Mouse (Mus musculus) hindbrain, embryonic 14.5 days (tissue): ENCODE results near the gene Mogat2. TPM values are rescaled to one million over a fixed set of nuclear protein-coding genes. Genes with fewer than 3 reads are reported as not detected.
A peak's percentile ranks its signal among the peaks of the same experiment; 100 is the strongest.

Experiments used
- ATAC-seq: fragments of 200-750 bp; cut with Nextera tagmentation; 2 replicates; pipeline ENCODE4 v1.8.0; 2017; ENCODE audit warnings: moderate number of reproducible peaks, mild to moderate bottlenecking, moderate TSS enrichment, moderate library complexity; ENCODE audit not compliant: low FRiP score
- DNase-seq: peaks from one replicate; pipeline ENCODE4 v3.0.0-alpha.2; 2015; ENCODE audit warnings: low spot score
- H3K27ac ChIP-seq: fragments of 300-500 bp; sonication (generic); 2 replicates; pipeline ENCODE4 v1.5.1; 2014; ENCODE audit warnings: mild to moderate bottlenecking, moderate library complexity
- H3K27me3 ChIP-seq: fragments of 300-500 bp; sonication (generic); 2 replicates; pipeline ENCODE4 v1.6.1; 2014; ENCODE audit warnings: mild to moderate bottlenecking, low read length, mixed read lengths; ENCODE audit not compliant: control insufficient read depth, insufficient read depth
- H3K36me3 ChIP-seq: fragments of 300-500 bp; sonication (generic); replicated peaks from 2 replicates; pipeline ENCODE4 v1.6.1; 2014; ENCODE audit not compliant: control insufficient read depth, insufficient read depth
- H3K4me1 ChIP-seq: fragments of 300-500 bp; sonication (generic); replicated peaks from 2 replicates; pipeline ENCODE4 v1.6.1; 2014; ENCODE audit warnings: antibody characterized with exemption, low read length, mixed read lengths; ENCODE audit not compliant: control insufficient read depth, insufficient read depth
- H3K4me2 ChIP-seq: fragments of 300-500 bp; sonication (generic); replicated peaks from 2 replicates; pipeline ENCODE4 v1.6.1; 2014; ENCODE audit warnings: mild to moderate bottlenecking, moderate library complexity
- H3K4me3 ChIP-seq: fragments of 300-500 bp; sonication (generic); replicated peaks from 2 replicates; pipeline ENCODE4 v1.5.1; 2014; ENCODE audit warnings: mild to moderate bottlenecking, low read length
- H3K9ac ChIP-seq: fragments of 300-500 bp; sonication (generic); 2 replicates; pipeline ENCODE4 v1.6.1; 2014
- H3K9me3 ChIP-seq: fragments of 300-500 bp; sonication (generic); 2 replicates; pipeline ENCODE4 v1.6.1; 2016; ENCODE audit warnings: low read length; ENCODE audit not compliant: control insufficient read depth
- WGBS: fragments of 180-500 bp; shearing (Covaris S2); extraction: QIAGEN DNeasy Blood & Tissue Kit; methylation state at CpG from one replicate; pipeline ENCODE4 v1.1.7; 2014; 5-methylcytosine and 5-hydroxymethylcytosine counted together
- polyA plus RNA-seq: library from polyadenylated mRNA; unstranded; fragments of >200 nt; fragmentation: Nextera tagmentation; extraction: Ambion mirVana; gene quantifications from 2 replicates; pipeline ENCODE4 v1.2.1, GENCODE M21; 2014

Gene Mogat2
- polyA plus RNA-seq, 1 experiment from 2014 or later: 2.5 TPM

GRCm38 (mm10) chr7:99227267-99227666 lies 11.2 kb downstream of the Mogat2 start:
- 94% methylated on average over 4 of the region's 4 CpGs for WGBS
- Histone ChIP-seq H3K4me2 (no peak overlapping the region), H3K4me1 (no peaks in the 10 kb centered on the region), H3K27me3 (no peaks in the 10 kb centered on the region), H3K9ac (no peak overlapping the region), H3K4me3 (no peak overlapping the region), H3K9me3 (no peaks in the 10 kb centered on the region), H3K27ac (no peak overlapping the region), H3K36me3 (no peaks in the 10 kb centered on the region)
- DNase-seq (no peak), ATAC-seq (no peak)

- Histone ChIP-seq H3K36me3 (no peaks in the 10 kb centered on the region), H3K4me1 (no peaks in the 10 kb centered on the region), H3K4me2 (no peak overlapping the region), H3K9ac (no peak overlapping the region), H3K27ac (no peak overlapping the region), H3K27me3 (no peaks in the 10 kb centered on the region), H3K4me3 (no peak overlapping the region), H3K9me3 (no peaks in the 10 kb centered on the region)
- WGBS: 98% methylated on average over 10 of the region's 10 CpGs
- DNase-seq (no peak), ATAC-seq (no peak)
These were observed 11.8 kb downstream of the Mogat2 start for GRCm38 (mm10) chr7:99226662-99227061.

DNA sequence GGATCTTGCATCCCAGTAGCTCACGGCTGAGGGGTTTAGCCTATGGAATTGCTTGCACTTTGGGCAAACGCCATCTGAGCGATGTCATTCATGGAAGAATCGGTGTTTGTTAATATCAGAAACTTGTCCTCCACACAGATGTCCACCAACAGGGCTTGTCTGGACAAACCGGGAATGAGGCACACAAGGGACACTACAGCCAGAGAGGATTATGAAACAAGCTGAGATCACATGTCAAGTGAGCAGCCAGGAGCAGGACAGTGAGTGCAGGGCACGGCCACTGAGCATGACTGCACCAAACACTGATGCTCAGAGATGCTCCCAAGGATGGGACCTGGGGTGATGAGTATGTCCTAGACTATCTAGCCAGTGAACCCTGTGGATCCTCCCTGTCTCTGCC lies 13.0 kb downstream of the Mogat2 start:
- Histone ChIP-seq H3K27ac (no peak overlapping the region), H3K27me3 (no peaks in the 10 kb centered on the region), H3K4me3 (no peak overlapping the region), H3K4me1 (no peaks in the 10 kb centered on the region), H3K36me3 (no peaks in the 10 kb centered on the region), H3K4me2 (no peak overlapping the region), H3K9me3 (no peaks in the 10 kb centered on the region), H3K9ac (no peak overlapping the region)
- WGBS: 82% methylated on average over 6 of the region's 6 CpGs
- DNase-seq (no peak), ATAC-seq (no peak)

DNA sequence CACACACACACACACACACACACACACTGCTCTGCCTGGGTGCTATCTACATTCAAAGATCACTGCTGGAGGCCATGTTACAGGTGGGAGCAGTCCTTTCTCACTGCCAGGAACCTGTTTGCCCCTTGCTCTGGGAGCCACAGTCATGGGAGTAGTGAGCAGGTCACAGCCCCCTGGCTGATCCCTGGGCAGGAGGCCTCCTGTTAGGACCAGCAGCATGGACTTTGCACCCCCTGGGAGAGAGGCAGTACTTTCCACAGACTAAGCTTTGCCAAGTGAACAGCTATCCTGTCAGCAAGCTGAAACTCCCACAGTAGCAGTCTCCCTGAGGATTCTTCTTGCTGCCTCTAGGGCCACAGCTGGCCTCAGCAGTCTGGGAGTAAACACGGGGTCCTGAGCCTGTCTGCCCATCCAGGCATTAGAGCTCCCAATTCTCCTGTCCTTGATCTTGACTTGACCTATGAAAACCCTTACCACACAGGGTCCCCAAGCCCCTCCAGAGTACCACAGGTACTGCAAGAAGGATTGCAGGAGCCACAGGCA lies 13.7 kb downstream of the Mogat2 start:
- Histone ChIP-seq H3K27ac (no peak overlapping the region), H3K4me2 (no peak overlapping the region), H3K27me3 (no peaks in the 10 kb centered on the region), H3K4me1 (no peaks in the 10 kb centered on the region), H3K4me3 (no peak overlapping the region), H3K36me3 (no peaks in the 10 kb centered on the region), H3K9ac (no peak overlapping the region), H3K9me3 (no peaks in the 10 kb centered on the region)
- ATAC-seq (no peak), DNase-seq (no peak)
- 65% methylated on average over 1 of the region's 1 CpGs for WGBS

DNA sequence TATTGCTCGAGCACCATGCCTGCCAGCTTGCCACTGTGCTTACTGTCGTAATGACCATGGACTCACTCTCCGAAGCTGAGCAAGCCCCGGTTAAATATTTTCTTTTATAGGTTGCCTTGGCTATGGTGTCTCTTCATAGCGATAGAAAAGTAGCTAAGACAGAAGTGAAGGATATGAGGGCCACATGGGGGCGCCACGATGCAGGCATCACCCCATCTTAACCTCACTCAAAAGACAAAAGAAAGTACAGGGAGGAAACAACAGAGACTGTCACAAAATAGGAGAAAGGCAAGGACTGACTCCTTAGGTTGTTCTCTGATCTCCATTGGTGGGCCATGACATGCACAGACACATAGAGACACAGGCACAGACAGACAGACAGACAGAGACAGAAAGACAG lies 14.2 kb downstream of the Mogat2 start:
- DNase-seq (no peak), ATAC-seq (no peak)
- Histone ChIP-seq H3K4me2 (no peak overlapping the region), H3K9me3 (no peaks in the 10 kb centered on the region), H3K9ac (no peak overlapping the region), H3K4me1 (no peaks in the 10 kb centered on the region), H3K4me3 (no peak overlapping the region), H3K27me3 (no peaks in the 10 kb centered on the region), H3K27ac (no peak overlapping the region), H3K36me3 (no peaks in the 10 kb centered on the region)
- WGBS: 65% methylated on average over 7 of the region's 7 CpGs

GRCm38 (mm10) chr7:99217338-99218074 lies 20.9 kb downstream of the Mogat2 start:
- no peak overlapping the region for H3K9ac ChIP-seq
- no peaks in the 10 kb centered on the region for H3K9me3 ChIP-seq
- H3K4me2 ChIP-seq: no peak overlapping the region
- ATAC-seq (peak; percentile 74; the same call in 1 of the 2 replicates), DNase-seq (peak; percentile 60)
- no peaks in the 10 kb centered on the region for H3K27me3 ChIP-seq
- H3K36me3 ChIP-seq: no peaks in the 10 kb centered on the region
- H3K4me3 ChIP-seq: no peak overlapping the region
- WGBS: 54% methylated on average over 3 of the region's 3 CpGs
- H3K4me1 ChIP-seq: no peaks in the 10 kb centered on the region
- H3K27ac ChIP-seq: no peak overlapping the region

DNA sequence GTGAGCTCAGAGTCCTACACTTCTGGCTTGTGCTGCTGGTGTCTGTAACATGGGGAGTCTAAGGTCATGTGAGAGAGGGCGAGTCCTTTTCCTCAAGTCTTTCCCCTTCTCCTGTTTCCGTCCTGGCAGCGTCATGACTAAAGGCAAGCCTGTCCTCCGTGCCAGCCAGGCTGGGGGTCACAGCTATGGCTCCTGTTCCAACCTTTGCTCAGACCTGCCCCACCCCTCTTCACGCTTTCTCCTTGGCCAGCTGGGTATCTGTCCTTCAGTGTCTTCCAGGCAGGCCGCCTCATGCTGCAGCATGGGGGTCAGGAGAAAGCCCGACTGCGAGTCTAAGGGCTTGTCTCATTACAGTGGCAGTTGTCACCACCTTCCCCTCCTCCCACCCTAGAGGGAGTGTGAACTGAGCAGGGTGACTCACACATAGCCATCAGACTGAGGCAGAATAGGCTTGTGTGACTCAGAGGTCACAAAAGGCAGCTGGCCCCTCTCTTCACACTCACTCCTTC lies 23.0 kb downstream of the Mogat2 start:
- 78% methylated on average over 8 of the region's 8 CpGs for WGBS

DNA sequence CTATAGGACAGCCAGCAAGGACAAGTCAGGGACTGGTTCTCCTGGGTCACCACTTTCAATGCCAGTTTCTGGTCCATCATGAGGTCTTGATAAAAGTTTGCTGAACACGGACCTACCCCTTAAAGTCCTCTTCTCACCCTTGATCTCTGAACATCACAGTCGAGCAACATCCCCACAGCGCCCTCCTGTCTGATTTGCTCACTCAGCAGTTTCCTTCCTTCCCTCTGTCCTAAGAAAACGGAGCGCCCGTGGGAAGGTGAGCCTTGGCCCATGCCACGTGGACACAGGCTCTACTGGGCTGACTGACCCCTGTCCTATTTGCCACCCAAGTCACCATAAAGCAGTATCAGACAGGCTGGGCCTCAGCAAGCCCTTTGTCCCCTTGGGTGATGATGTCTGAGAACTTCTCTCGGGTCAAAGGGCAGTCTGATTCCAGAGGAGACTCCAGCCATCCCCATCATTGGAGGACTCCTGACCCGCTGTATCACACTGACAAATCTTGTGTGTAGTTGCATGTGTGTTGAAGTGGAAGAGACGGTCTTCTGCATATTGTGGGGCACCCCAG lies 23.7 kb downstream of the Mogat2 start:
- WGBS: 82% methylated on average over 10 of the region's 10 CpGs
- ATAC-seq: no peak

More for the DNA sequence above, 23.0 kb downstream of the Mogat2 start:
- Histone ChIP-seq H3K4me1 (no peaks in the 10 kb centered on the region), H3K9me3 (no peaks in the 10 kb centered on the region), H3K4me2 (no peak overlapping the region), H3K27ac (no peak overlapping the region), H3K36me3 (no peaks in the 10 kb centered on the region), H3K27me3 (no peaks in the 10 kb centered on the region), H3K4me3 (no peak overlapping the region), H3K9ac (no peak overlapping the region)
- DNase-seq (no peak), ATAC-seq (no peak)

GRCm38 (mm10) chr7:99213686-99214085 lies 24.7 kb downstream of the Mogat2 start:
- H3K36me3 ChIP-seq: no peaks in the 10 kb centered on the region
- no peaks in the 10 kb centered on the region for H3K4me1 ChIP-seq
- H3K9me3 ChIP-seq: no peaks in the 10 kb centered on the region
- WGBS: 86% methylated on average over 2 of the region's 2 CpGs
- no peak overlapping the region for H3K4me2 ChIP-seq
- no peak for ATAC-seq
- H3K9ac ChIP-seq: no peak overlapping the region
- no peak for DNase-seq
- H3K27me3 ChIP-seq: no peaks in the 10 kb centered on the region
- H3K27ac ChIP-seq: no peak overlapping the region
- H3K4me3 ChIP-seq: no peak overlapping the region

More for the DNA sequence above, 23.7 kb downstream of the Mogat2 start:
- H3K9ac ChIP-seq: no peak overlapping the region
- H3K27me3 ChIP-seq: no peaks in the 10 kb centered on the region
- H3K9me3 ChIP-seq: no peaks in the 10 kb centered on the region
- no peak overlapping the region for H3K4me2 ChIP-seq
- H3K4me1 ChIP-seq: no peaks in the 10 kb centered on the region
- H3K27ac ChIP-seq: no peak overlapping the region
- no peak overlapping the region for H3K4me3 ChIP-seq
- DNase-seq: no peak
- H3K36me3 ChIP-seq: no peaks in the 10 kb centered on the region
